Mouse (Mus musculus) embryonic facial prominence, embryonic 10.5 days (tissue): ENCODE results near the gene Itch. TPM values are rescaled to one million over a fixed set of nuclear protein-coding genes. Genes with fewer than 3 reads are reported as not detected.
"Not testable (repeated sequence)": the region's sequence is repeated elsewhere in the genome, so short reads cannot be mapped to it uniquely, and the experiment has no call there.

Experiments
- DNase-seq: peaks from one replicate; pipeline ENCODE4 v3.0.0-alpha.2; 2017; ENCODE audit warnings: low spot score
- H3K27ac ChIP-seq: fragments of 300-500 bp; sonication (generic); replicated peaks from 2 replicates; pipeline ENCODE4 v1.5.1; 2016; ENCODE audit warnings: mild to moderate bottlenecking
- H3K27me3 ChIP-seq: fragments of 300-500 bp; sonication (generic); replicated peaks from 2 replicates; pipeline ENCODE4 v1.6.1; 2016; ENCODE audit warnings: low read depth, mild to moderate bottlenecking; ENCODE audit not compliant: poor library complexity, severe bottlenecking
- H3K36me3 ChIP-seq: fragments of 300-500 bp; sonication (generic); replicated peaks from 2 replicates; pipeline ENCODE4 v1.6.1; 2016; ENCODE audit warnings: mild to moderate bottlenecking, moderate library complexity
- H3K4me1 ChIP-seq: fragments of 300-500 bp; sonication (generic); 2 replicates; pipeline ENCODE4 v1.6.1; 2016
- H3K4me3 ChIP-seq: fragments of 300-500 bp; sonication (generic); 2 replicates; pipeline ENCODE4 v1.5.1; 2016; ENCODE audit warnings: mild to moderate bottlenecking, moderate library complexity
- H3K9me3 ChIP-seq: fragments of 300-500 bp; sonication (generic); 2 replicates; pipeline ENCODE4 v1.6.1; 2016; ENCODE audit warnings: mild to moderate bottlenecking
- WGBS: fragments of 180-500 bp; shearing (Covaris S2); methylation state at CpG from one replicate; pipeline ENCODE4 v1.1.7; 2016; 5-methylcytosine and 5-hydroxymethylcytosine counted together
- polyA plus RNA-seq: library from polyadenylated mRNA; unstranded; fragments of >200 nt; fragmentation: Nextera tagmentation; extraction: Ambion mirVana; gene quantifications from 2 replicates; pipeline ENCODE4 v1.2.1, GENCODE M21; 2016

Itch gene
- polyA plus RNA-seq, 1 experiment from 2014 or later: 58.2 TPM

DNA sequence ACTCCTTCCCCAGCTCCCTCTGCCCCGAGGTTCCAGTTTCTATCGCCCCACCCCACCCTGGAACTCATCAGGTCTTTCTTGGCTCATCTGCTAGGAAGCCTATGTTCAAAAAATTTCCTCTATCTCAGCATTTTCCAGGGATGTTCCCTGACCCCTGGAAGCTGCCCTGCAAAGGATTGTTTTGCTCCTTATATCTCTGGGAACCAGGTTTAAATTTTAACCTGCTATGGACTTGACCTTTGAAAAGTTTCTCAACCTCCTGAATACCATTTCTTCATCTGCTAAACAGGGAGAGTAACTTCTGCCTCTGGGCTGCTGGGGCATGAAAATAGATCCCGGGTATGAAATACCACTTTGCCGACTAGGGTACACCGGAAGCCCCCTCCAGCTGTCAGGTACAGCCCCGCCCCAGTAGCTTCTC, 31.5 kb upstream of the Itch start:
- H3K4me3 ChIP-seq: no peak overlapping the region
- no peaks in the 10 kb centered on the region for H3K9me3 ChIP-seq
- no peaks in the 10 kb centered on the region for H3K36me3 ChIP-seq
- H3K27me3 ChIP-seq: no peaks in the 10 kb centered on the region
- no peak overlapping the region for H3K27ac ChIP-seq
- H3K4me1 ChIP-seq: peaks cover 14% of the 10 kb centered on the region; the same call in 1 of the 2 replicates
- WGBS: 66% methylated on average over 6 of the region's 6 CpGs
- no peak for DNase-seq

GRCm38 (mm10) chr2:155103607-155104006, 29.7 kb upstream of the Itch start:
- H3K36me3 ChIP-seq: no peaks in the 10 kb centered on the region
- H3K9me3 ChIP-seq: no peaks in the 10 kb centered on the region
- 75% methylated on average over 6 of the region's 6 CpGs for WGBS
- H3K27me3 ChIP-seq: no peaks in the 10 kb centered on the region
- no peak overlapping the region for H3K27ac ChIP-seq
- H3K4me1 ChIP-seq: peaks cover 12% of the 10 kb centered on the region; the same call in 1 of the 2 replicates
- no peak for DNase-seq
- H3K4me3 ChIP-seq: no peak overlapping the region

GRCm38 (mm10) chr2:155107276-155107675, 26.0 kb upstream of the Itch start:
- H3K4me1 ChIP-seq, H3K27me3 ChIP-seq, H3K9me3 ChIP-seq, DNase-seq, H3K27ac ChIP-seq, H3K36me3 ChIP-seq, H3K4me3 ChIP-seq: not testable (repeated sequence)
- WGBS: 79% methylated on average over 9 of the region's 9 CpGs

DNA sequence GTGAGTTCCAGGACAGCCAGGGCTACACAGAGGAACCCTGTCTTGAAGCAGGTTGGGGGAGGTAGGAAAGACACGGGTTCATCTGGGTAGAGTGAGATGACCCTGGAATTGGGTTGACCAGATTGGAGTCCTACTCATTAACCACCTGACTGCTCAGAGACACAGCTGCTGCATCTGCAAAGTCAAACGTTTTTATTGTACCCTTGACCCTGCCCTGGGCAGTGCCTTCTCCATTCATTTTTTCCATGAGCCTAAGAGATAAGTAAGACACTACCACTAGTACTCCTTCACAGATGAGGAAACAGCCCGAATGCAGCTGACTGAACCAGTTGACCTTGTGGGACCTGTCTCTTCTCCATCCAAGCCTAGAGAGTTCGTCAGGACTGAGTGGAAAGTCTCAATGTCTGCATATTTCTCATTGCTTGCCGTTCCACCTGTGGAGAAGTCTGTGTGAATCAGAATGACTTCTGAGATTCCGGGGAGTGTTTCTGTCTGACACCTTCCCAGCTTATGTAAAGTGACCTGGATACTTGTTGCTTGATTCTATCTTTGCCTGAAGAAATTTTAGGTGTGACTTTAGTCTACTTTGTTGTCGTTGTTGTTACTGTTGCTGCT, 18.0 kb upstream of the Itch start:
- no peak for DNase-seq
- peaks cover 9% of the 10 kb centered on the region; the same call in 1 of the 2 replicates for H3K9me3 ChIP-seq
- no peaks in the 10 kb centered on the region for H3K27me3 ChIP-seq
- no peak overlapping the region for H3K27ac ChIP-seq
- no peaks in the 10 kb centered on the region for H3K36me3 ChIP-seq
- no peak overlapping the region for H3K4me3 ChIP-seq
- no peaks in the 10 kb centered on the region for H3K4me1 ChIP-seq
- WGBS: 72% methylated on average over 7 of the region's 7 CpGs

DNA sequence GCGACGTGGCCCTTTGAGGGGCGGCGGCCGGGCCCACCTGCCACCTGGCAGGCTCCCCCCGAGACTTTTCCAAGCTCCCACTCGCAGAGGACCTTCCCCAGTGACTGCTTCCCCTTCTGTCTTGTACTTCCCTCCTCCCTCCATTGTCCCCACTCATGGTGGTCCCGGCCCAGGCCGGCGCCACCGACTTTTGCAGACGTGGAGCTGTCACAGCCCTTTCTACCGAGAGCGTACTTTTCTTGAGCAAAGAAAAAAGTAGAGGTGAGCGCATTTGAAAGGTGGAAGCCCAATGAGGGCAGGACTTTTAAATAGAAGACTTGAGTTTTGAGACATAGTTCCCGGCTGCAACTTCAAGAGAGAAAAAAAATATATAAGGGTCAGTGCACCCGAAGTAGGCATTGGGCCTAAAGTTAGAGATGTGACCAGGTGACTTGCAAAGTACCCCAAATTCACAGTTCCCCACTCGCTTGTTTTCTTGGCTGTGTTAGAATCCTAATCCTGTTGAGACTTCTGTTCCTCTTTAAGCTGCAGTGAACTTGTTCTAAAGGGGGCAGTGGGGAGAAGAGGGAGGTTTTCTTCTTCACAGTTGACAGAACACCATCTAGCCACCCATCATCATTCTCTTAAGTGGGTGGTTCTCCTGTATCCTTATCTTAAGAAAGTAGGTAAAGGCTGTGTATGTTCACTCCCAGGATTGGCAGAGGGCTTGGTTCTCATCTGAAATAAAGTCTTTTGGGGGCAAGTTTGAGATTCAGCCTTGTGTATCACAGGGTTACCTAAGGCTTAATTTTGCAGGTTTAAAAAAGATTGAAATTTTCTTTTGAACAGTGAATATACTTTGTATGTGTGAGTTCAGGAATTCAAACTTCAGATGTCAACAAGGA, 910 bp downstream of the Itch start:
- Histone ChIP-seq H3K4me3 (peak overlapping the region; percentile 97), H3K36me3 (peaks cover 16% of the 10 kb centered on the region), H3K27ac (peak overlapping the region; percentile 97), H3K9me3 (no peaks in the 10 kb centered on the region), H3K4me1 (peaks cover 22% of the 10 kb centered on the region), H3K27me3 (no peaks in the 10 kb centered on the region)
- under 1% methylated on average over 18 of the region's 18 CpGs for WGBS
- DNase-seq: peak; percentile 55

DNA sequence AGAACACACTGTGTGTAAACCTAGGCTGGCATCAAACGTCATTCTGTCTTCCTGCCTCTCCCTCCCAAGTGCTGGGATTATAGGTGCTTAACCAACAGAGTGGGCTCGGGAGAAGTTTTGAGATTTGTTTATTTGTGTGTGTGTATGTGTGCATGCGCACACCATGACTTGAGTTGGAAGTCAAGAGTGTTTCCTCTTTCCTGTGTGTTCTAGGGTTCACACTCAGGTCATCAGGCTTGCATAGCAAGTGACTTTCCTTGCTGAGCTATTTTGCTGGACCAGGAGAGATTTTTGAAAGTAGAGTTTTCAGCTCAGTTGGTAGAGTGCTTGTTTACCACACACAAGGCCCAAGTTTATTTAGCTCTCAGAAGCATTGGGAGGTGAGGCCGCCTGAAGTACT, 1.8 kb downstream of the Itch start:
- Histone ChIP-seq H3K27me3 (no peaks in the 10 kb centered on the region), H3K27ac (no peak overlapping the region), H3K4me1 (peaks cover 22% of the 10 kb centered on the region), H3K36me3 (peaks cover 25% of the 10 kb centered on the region), H3K4me3 (peak overlapping the region; percentile 97; the same call in 1 of the 2 replicates), H3K9me3 (no peaks in the 10 kb centered on the region)
- WGBS: 68% methylated on average over 4 of the region's 4 CpGs
- no peak for DNase-seq

DNA sequence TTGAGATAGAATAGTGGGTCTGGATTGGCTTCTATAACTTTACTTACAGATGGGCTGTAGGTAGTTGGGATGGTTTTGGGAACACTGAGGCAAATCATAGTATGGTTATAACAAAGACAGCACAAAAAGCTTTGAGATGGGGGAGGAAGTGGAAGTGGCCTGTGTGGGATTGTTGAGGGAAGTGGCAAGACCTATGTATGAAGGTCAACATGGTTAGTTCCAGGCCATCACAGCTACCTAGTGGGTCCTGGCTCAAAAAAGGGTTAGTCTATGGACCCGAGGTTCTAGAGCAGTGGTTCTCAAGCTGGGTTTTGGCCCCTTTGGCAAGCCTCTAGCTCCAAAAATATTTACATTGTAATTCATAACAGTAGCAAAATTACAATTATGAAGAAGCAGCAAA, 2.2 kb downstream of the Itch start:
- peaks cover 29% of the 10 kb centered on the region for H3K36me3 ChIP-seq
- H3K27ac ChIP-seq: no peak overlapping the region
- no peaks in the 10 kb centered on the region for H3K9me3 ChIP-seq
- H3K4me3 ChIP-seq: peak overlapping the region; percentile 97; the same call in 1 of the 2 replicates
- no peak for DNase-seq
- no peaks in the 10 kb centered on the region for H3K27me3 ChIP-seq
- peaks cover 22% of the 10 kb centered on the region for H3K4me1 ChIP-seq
- 86% methylated on average over 1 of the region's 1 CpGs for WGBS

DNA sequence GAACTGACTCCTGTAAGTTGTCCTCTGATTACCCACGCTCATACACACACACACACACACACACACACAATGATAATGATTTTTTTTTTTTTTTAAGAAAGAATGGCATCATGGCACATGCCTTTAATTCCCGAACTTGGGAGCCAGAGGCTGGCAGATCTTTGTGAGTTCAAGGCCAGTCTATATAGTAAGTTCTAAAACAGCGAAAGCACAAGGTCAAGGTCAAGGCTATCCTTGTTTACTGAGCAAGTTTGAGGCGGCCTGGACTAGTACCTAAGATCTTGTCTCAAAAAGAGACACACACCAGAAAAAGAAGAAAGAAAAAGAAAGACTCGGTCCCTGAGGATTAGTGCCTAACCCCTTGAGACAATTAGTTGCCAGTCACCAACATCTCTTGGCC, 7.7 kb downstream of the Itch start:
- WGBS: 94% methylated on average over 5 of the region's 5 CpGs
- Histone ChIP-seq H3K9me3 (peaks cover 6% of the 10 kb centered on the region; the same call in 1 of the 2 replicates), H3K4me3 (no peak overlapping the region), H3K27ac (no peak overlapping the region), H3K36me3 (peaks cover 82% of the 10 kb centered on the region), H3K27me3 (no peaks in the 10 kb centered on the region), H3K4me1 (peaks cover 4% of the 10 kb centered on the region)
- DNase-seq: no peak

GRCm38 (mm10) chr2:155142025-155142555, 8.8 kb downstream of the Itch start:
- DNase-seq: no peak
- Histone ChIP-seq H3K4me1 (no peaks in the 10 kb centered on the region), H3K27ac (no peak overlapping the region), H3K27me3 (no peaks in the 10 kb centered on the region), H3K9me3 (peaks cover 17% of the 10 kb centered on the region; the same call in 1 of the 2 replicates), H3K4me3 (no peak overlapping the region), H3K36me3 (peaks cover 93% of the 10 kb centered on the region)

DNA sequence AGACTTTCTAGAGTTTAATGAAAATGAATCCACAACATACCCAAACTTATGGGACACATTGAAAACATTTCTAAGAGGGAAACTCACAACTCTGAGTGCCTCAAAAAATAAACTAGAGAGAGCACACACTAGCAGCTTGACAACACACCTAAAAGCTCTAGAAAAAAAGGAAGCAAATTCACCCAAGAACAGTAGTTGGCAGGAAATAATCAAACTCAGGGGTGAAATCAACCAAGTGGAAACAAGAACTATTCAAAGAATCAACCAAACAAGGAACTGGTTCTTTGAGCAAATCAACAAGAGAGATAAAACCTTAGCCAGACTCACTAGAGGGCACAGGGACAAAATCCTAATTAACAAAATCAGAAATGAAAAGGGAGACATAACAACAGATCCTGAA, 16.0 kb downstream of the Itch start:
- Histone ChIP-seq H3K36me3 (peaks cover 78% of the 10 kb centered on the region), H3K9me3 (peaks cover 23% of the 10 kb centered on the region; the same call in 1 of the 2 replicates)
- not testable (repeated sequence) for H3K27me3 ChIP-seq, H3K27ac ChIP-seq, H3K4me1 ChIP-seq, DNase-seq, H3K4me3 ChIP-seq

DNA sequence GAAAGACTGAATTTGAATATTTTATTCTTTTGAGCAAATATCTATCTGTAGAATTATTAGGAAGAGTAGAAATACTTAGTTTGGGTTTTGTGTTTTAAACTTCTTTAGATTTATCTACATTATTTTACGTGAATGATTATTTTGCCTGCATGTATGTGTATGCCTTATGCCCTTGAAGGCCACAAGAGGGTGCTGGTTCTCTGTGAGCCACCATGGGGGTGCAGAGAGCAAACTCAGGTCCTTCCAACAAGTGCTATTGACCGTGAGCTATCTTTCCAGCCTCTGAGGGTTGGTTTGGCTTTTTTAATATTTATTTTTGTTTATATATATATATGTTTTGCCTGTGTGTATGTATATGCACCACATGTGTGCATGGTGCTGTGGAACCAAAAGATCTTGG, 74.1 kb downstream of the Itch start:
- peaks cover 98% of the 10 kb centered on the region for H3K36me3 ChIP-seq

DNA sequence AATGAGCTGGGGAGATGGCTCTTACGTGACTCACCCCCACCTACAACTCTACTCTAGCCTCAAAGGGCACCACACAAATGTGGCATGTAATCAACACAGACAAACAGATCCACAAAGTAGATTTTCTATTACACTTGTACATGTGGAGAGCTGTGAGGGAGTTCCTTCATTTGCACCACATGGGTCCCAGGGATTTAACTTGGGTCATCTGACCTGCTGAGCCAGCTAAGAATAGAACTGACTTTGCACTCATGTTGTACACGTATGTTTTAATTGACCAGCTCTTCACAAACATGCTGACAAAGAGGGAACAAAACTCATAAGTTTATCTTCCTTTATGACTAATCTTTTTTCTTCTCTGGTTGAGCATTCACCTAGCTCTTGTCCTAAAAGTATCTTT, 89.8 kb downstream of the Itch start:
- H3K9me3 ChIP-seq: no peaks in the 10 kb centered on the region
- 93% methylated on average over 2 of the region's 2 CpGs for WGBS
- H3K36me3 ChIP-seq: peaks cover 98% of the 10 kb centered on the region
- DNase-seq: no peak
- H3K27me3 ChIP-seq: no peaks in the 10 kb centered on the region
- no peaks in the 10 kb centered on the region for H3K4me1 ChIP-seq
- H3K27ac ChIP-seq: no peak overlapping the region
- H3K4me3 ChIP-seq: no peak overlapping the region

More for the DNA sequence above, 74.1 kb downstream of the Itch start:
- 90% methylated on average over 2 of the region's 2 CpGs for WGBS
- no peaks in the 10 kb centered on the region for H3K27me3 ChIP-seq
- no peaks in the 10 kb centered on the region for H3K9me3 ChIP-seq
- H3K27ac ChIP-seq: no peak overlapping the region
- no peak overlapping the region for H3K4me3 ChIP-seq
- peak; percentile 25 for DNase-seq
- H3K4me1 ChIP-seq: no peaks in the 10 kb centered on the region

DNA sequence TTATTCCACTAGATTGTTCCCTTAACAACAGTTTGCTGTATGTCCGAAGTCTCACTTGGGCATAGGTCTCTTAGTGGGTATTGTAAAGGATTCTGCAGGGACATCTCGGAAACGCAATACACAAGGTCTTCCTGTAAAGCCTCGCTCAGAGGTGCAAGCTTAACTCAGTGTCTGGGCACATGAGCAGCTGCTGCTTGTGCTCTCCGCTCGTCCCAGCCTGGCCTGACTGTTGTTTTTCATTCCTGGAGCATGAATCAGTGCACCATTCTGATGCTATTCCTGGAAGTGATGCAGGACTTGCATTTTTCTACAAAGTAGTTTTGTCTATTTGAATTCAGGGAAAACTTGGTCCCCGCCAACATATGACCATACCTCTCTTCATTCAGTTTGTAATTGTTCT, 91.4 kb downstream of the Itch start:
- Histone ChIP-seq H3K27me3 (no peaks in the 10 kb centered on the region), H3K36me3 (peaks cover 97% of the 10 kb centered on the region), H3K9me3 (no peaks in the 10 kb centered on the region), H3K4me1 (no peaks in the 10 kb centered on the region), H3K27ac (no peak overlapping the region), H3K4me3 (no peak overlapping the region)
- DNase-seq: no peak
- 91% methylated on average over 7 of the region's 7 CpGs for WGBS
